Mouse (Mus musculus) G1E (cell line): ENCODE results near the gene Dimt1. TPM values are rescaled to one million over a fixed set of nuclear protein-coding genes. Genes with fewer than 3 reads are reported as not detected.
A peak's percentile ranks its signal among the peaks of the same experiment; 100 is the strongest.

ENCODE experiments used
- ATAC-seq: 2 replicates; pipeline ENCODE4 v1.8.0; 2016; ENCODE audit warnings: mild to moderate bottlenecking; ENCODE audit not compliant: insufficient number of reproducible peaks, poor library complexity, low FRiP score, severe bottlenecking; ENCODE audit errors: extremely low read depth
- DNase-seq: peaks from one replicate; pipeline ENCODE4 v3.0.0; 2012; ENCODE audit warnings: low spot score
- H3K27me3 ChIP-seq: 2 replicates; pipeline ENCODE4 v1.6.1; 2012; ENCODE audit warnings: mild to moderate bottlenecking, low read length, inconsistent platforms; ENCODE audit not compliant: insufficient read depth
- H3K36me3 ChIP-seq: replicated peaks from 2 replicates; pipeline ENCODE3; 2012; ENCODE audit warnings: mild to moderate bottlenecking, inconsistent platforms
- H3K4me1 ChIP-seq: 2 replicates; pipeline ENCODE4 v1.6.1; 2012; ENCODE audit warnings: low read depth, low read length, inconsistent platforms, mixed read lengths; ENCODE audit not compliant: insufficient read depth
- H3K4me3 ChIP-seq: 2 replicates; pipeline ENCODE4 v1.5.1; 2012; ENCODE audit warnings: low read depth, mild to moderate bottlenecking, inconsistent platforms, low read length, moderate library complexity, mixed read lengths
- H3K9me3 ChIP-seq: replicated peaks from 2 replicates; pipeline ENCODE4 v1.6.1; 2012; ENCODE audit warnings: inconsistent platforms
- CTCF ChIP-seq: IDR thresholded peaks from 2 replicates; pipeline ENCODE4 v1.5.1; 2012; ENCODE audit warnings: low read depth, low read length, inconsistent platforms, mixed read lengths
- GATA1 ChIP-seq: IDR thresholded peaks from 2 replicates; pipeline ENCODE4 v1.6.1; 2012; ENCODE audit warnings: borderline replicate concordance, low read length, inconsistent platforms, mixed read lengths
- GATA2 ChIP-seq: IDR thresholded peaks from 2 replicates; pipeline ENCODE4 v1.6.1; 2012; ENCODE audit warnings: low read depth, low read length, inconsistent platforms, borderline replicate concordance
- POLR2AphosphoS5 ChIP-seq: IDR thresholded peaks from 2 replicates; pipeline ENCODE4 v1.6.1; 2012; ENCODE audit warnings: low read depth, low read length, inconsistent platforms; ENCODE audit not compliant: insufficient replicate concordance
- TAL1 ChIP-seq: conservative IDR thresholded peaks from 2 replicates; pipeline ENCODE4 v1.6.1; 2012; ENCODE audit warnings: low read depth, low read length, inconsistent platforms, mixed read lengths
- polyA plus RNA-seq: library from polyadenylated mRNA; stranded (reverse); fragments of >175 nt; gene quantifications from 2 replicates; pipeline ENCODE4 v1.2.3, GENCODE M21; 2012
- total RNA-seq, 2 experiments: library from RNA; stranded (forward) in 1 of 2; stranded (reverse) in 1 of 2; fragments of 200-1000 nt in 1 of 2; fragments of >200 nt in 1 of 2; fragmentation: Nextera tagmentation in 1 of 2; gene quantifications; 2 replicates each; pipeline ENCODE4 v1.2.3; 2014 to 2017

Dimt1 gene
- total and polyA plus RNA-seq, 3 experiments: 26.2 to 70.7 (median 35.0) TPM

DNA sequence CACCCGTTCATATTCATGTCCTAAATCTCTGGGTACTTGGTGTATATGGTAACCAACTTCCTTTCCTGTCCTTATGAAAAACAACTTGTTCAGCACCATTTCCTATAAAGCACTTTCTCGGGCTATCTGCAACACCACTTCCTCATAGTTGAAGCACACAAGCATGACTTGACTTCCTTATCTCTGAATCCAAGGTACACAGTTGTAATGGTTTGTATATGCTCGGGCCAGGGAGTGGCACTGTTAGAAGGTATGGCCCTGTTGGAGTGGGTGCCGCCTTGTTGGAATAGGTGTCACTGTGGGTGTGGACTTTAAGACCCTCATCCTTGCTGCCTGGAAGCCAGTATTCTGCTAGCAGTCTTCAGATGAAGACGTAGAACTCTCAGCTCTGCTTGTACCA lies 51.7 kb downstream of the Dimt1 start:
- peak; percentile 52 for TF ChIP-seq TAL1
- no peak for TF ChIP-seq POLR2AphosphoS5
- no peak for TF ChIP-seq CTCF
- TF ChIP-seq GATA2: no peak
- ATAC-seq (peak; percentile 85), DNase-seq (peak; percentile 54)
- Histone ChIP-seq H3K36me3 (peaks cover 54% of the 10 kb centered on the region), H3K4me3 (no peak overlapping the region), H3K9me3 (no peaks in the 10 kb centered on the region), H3K4me1 (peaks cover 79% of the 10 kb centered on the region), H3K27me3 (no peaks in the 10 kb centered on the region)

DNA sequence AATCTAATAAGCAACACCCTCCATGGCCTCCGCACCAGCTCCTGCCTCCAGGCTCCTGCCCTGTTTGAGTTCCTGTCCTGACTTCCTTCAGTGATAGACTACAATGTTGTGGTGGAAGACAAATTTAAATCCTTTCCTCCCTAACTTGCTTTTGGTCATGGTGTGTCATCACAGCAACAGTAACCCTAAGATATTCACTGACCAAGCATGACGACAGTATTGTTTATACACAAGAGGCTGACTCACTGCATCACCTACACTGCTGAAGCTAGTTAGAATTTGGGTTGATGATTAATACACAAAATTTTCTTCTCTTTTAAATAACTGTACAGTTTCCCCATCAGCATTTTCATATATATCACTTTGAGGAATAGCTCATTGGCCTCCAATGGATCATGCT lies 56.3 kb downstream of the Dimt1 start:
- no peak for ATAC-seq
- Histone ChIP-seq H3K4me1 (peaks cover 51% of the 10 kb centered on the region), H3K9me3 (no peaks in the 10 kb centered on the region), H3K4me3 (no peak overlapping the region), H3K27me3 (no peaks in the 10 kb centered on the region), H3K36me3 (peaks cover 27% of the 10 kb centered on the region)
- DNase-seq: no peak
- TF ChIP-seq CTCF: no peak
- no peak for TF ChIP-seq GATA1
- no peak for TF ChIP-seq POLR2AphosphoS5

DNA sequence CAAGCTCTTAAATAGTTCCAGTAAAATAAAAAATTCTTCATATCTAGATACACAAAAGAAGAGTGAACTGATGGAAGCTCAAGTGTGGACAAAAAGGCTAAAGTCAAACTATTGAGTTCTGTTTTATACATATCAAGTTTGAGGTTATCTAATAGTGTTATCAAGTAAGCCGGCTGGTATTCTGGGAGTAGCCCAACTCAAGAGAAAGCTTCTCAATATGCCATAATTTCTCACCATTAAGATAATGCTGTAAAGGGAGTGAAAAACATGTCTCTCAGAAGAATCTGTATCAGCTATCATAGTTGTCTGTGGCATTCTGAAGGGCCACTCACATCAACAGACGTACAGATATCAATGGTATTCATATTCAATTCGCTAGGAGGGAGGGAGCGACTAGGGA lies 61.2 kb downstream of the Dimt1 start:
- DNase-seq (no peak), ATAC-seq (no peak)
- no peak overlapping the region for H3K4me3 ChIP-seq
- no peaks in the 10 kb centered on the region for H3K27me3 ChIP-seq
- H3K4me1 ChIP-seq: peaks cover 51% of the 10 kb centered on the region
- no peaks in the 10 kb centered on the region for H3K9me3 ChIP-seq
- peaks cover 16% of the 10 kb centered on the region for H3K36me3 ChIP-seq
- TF ChIP-seq CTCF: no peak
- TF ChIP-seq GATA2: no peak
- TF ChIP-seq TAL1: no peak
- TF ChIP-seq POLR2AphosphoS5: no peak
- TF ChIP-seq GATA1: no peak

Other genes with a start within 250 kb of the Dimt1 start
- 85.9 and 92.8 TPM in 2 replicates for gene Ipo11, start 10.2 kb upstream of the Dimt1 start, total RNA-seq (2014; fragmentation: Nextera tagmentation)
- gene Ipo11, start 10.2 kb upstream of the Dimt1 start, total RNA-seq (2017): 49.8 and 51.0 TPM in 2 replicates
- 9.5 and 10.5 TPM in 2 replicates for gene Ipo11, start 10.2 kb upstream of the Dimt1 start, polyA plus RNA-seq
- gene Kif2a, start 75.0 kb downstream of the Dimt1 start, total RNA-seq (2014; fragmentation: Nextera tagmentation): 167 and 186 TPM in 2 replicates
- 36.8 and 40.2 TPM in 2 replicates for gene Kif2a, start 75.0 kb downstream of the Dimt1 start, total RNA-seq (2017)
- gene Kif2a, start 75.0 kb downstream of the Dimt1 start, polyA plus RNA-seq: 31.7 and 34.2 TPM in 2 replicates